Mouse (Mus musculus) neural tube, embryonic 11.5 days (tissue): Measurements from ENCODE around the gene Mink1. TPM values are rescaled to one million over a fixed set of nuclear protein-coding genes. Genes with fewer than 3 reads are reported as not detected.
A peak's percentile ranks its signal among the peaks of the same experiment; 100 is the strongest.

Source experiments
- ATAC-seq: fragments of 200-750 bp; cut with Nextera tagmentation; 2 replicates; pipeline ENCODE4 v1.8.0; 2017; ENCODE audit warnings: moderate number of reproducible peaks, mild to moderate bottlenecking, moderate TSS enrichment, moderate library complexity; ENCODE audit not compliant: insufficient read depth, low FRiP score, low TSS enrichment
- DNase-seq: peaks from one replicate; pipeline ENCODE4 v3.0.0-alpha.2; 2015; ENCODE audit warnings: low spot score
- H3K27ac ChIP-seq: fragments of 300-500 bp; sonication (generic); 2 replicates; pipeline ENCODE4 v1.5.1; 2014; ENCODE audit warnings: low read depth, mild to moderate bottlenecking, low read length
- H3K27me3 ChIP-seq: fragments of 300-500 bp; sonication (generic); 2 replicates; pipeline ENCODE4 v1.6.1; 2014; ENCODE audit warnings: mild to moderate bottlenecking, low read length, mixed read lengths; ENCODE audit not compliant: control insufficient read depth, insufficient read depth
- H3K36me3 ChIP-seq: fragments of 300-500 bp; sonication (generic); 2 replicates; pipeline ENCODE4 v1.6.1; 2014; ENCODE audit warnings: mild to moderate bottlenecking, low read length, moderate library complexity, mixed read lengths; ENCODE audit not compliant: control insufficient read depth, insufficient read depth
- H3K4me1 ChIP-seq: fragments of 300-500 bp; sonication (generic); 2 replicates; pipeline ENCODE4 v1.6.1; 2014; ENCODE audit warnings: low read length, mixed read lengths; ENCODE audit not compliant: control insufficient read depth, insufficient read depth
- H3K4me2 ChIP-seq: fragments of 300-500 bp; sonication (generic); 2 replicates; pipeline ENCODE4 v1.6.1; 2014; ENCODE audit warnings: low read depth, mild to moderate bottlenecking, moderate library complexity
- H3K4me3 ChIP-seq: fragments of 300-500 bp; sonication (generic); 2 replicates; pipeline ENCODE4 v1.5.1; 2014; ENCODE audit warnings: low read depth, low read length
- H3K9ac ChIP-seq: fragments of 300-500 bp; sonication (generic); 2 replicates; pipeline ENCODE4 v1.6.1; 2014; ENCODE audit warnings: mild to moderate bottlenecking, low read length
- H3K9me3 ChIP-seq: fragments of 300-500 bp; sonication (generic); 2 replicates; pipeline ENCODE4 v1.6.1; 2016; ENCODE audit warnings: low read length; ENCODE audit not compliant: control insufficient read depth
- WGBS: fragments of 180-500 bp; shearing (Covaris S2); extraction: QIAGEN DNeasy Blood & Tissue Kit; methylation state at CpG from one replicate; pipeline ENCODE4 v1.1.7; 2014; 5-methylcytosine and 5-hydroxymethylcytosine counted together
- polyA plus RNA-seq: library from polyadenylated mRNA; unstranded; fragments of >200 nt; fragmentation: Nextera tagmentation; extraction: Ambion mirVana; gene quantifications from 2 replicates; pipeline ENCODE4 v1.2.1, GENCODE M21; 2014

The Mink1 gene
- polyA plus RNA-seq, 1 experiment from 2014 or later = 16.0 TPM

GRCm38 (mm10) chr11:70638714-70639278 is 76.1 kb downstream of the Mink1 start, which contains the start of gene Gp1ba:
Gene Gp1ba, plus strand, starts transcription at chr11:70639122.
- Histone ChIP-seq H3K4me2 (no peak within 1 kb of the TSS), H3K9ac (no peak within 1 kb of the TSS), H3K27me3 (no peaks in the 10 kb centered on the region), H3K9me3 (no peaks in the 10 kb centered on the region), H3K4me3 (no peak within 1 kb of the TSS), H3K27ac (no peak within 1 kb of the TSS), H3K36me3 (no peaks in the 10 kb centered on the region), H3K4me1 (no peaks in the 10 kb centered on the region)
- 49% methylated on average over 5 of the region's 5 CpGs for WGBS
- ATAC-seq = no peak
- no peak for DNase-seq

GRCm38 (mm10) chr11:70639976-70640375 is 77.3 kb downstream of the Mink1 start:
- 84% methylated on average over 8 of the region's 8 CpGs for WGBS
- Histone ChIP-seq H3K27me3 (no peaks in the 10 kb centered on the region), H3K4me3 (no peak overlapping the region), H3K36me3 (peaks cover 7% of the 10 kb centered on the region; the same call in 1 of the 2 replicates), H3K4me1 (no peaks in the 10 kb centered on the region), H3K4me2 (no peak overlapping the region), H3K9me3 (no peaks in the 10 kb centered on the region), H3K9ac (no peak overlapping the region), H3K27ac (no peak overlapping the region)
- ATAC-seq = no peak
- DNase-seq = no peak

DNA sequence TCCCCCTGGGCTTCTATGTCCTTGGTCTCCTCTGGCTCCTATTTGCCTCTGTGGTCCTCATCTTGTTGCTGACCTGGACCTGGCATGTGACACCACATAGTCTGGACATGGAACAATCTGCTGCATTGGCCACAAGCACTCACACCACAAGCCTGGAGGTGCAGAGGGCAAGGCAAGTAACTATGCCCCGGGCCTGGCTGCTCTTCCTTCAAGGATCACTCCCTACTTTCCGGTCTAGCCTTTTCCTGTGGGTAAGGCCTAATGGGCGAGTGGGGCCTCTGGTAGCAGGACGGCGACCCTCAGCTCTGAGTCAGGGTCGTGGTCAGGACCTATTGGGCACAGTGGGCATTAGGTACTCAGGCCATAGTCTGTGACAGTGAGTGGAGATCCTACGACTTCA is 78.6 kb downstream of the Mink1 start:
- H3K4me1 ChIP-seq = peaks cover 4% of the 10 kb centered on the region
- ATAC-seq (no peak), DNase-seq (no peak)
- 90% methylated on average over 7 of the region's 7 CpGs for WGBS
- no peaks in the 10 kb centered on the region for H3K9me3 ChIP-seq
- no peak overlapping the region for H3K9ac ChIP-seq
- peaks cover 9% of the 10 kb centered on the region; the same call in 1 of the 2 replicates for H3K36me3 ChIP-seq
- H3K4me3 ChIP-seq = no peak overlapping the region
- H3K4me2 ChIP-seq = no peak overlapping the region
- H3K27ac ChIP-seq = no peak overlapping the region
- H3K27me3 ChIP-seq = no peaks in the 10 kb centered on the region

DNA sequence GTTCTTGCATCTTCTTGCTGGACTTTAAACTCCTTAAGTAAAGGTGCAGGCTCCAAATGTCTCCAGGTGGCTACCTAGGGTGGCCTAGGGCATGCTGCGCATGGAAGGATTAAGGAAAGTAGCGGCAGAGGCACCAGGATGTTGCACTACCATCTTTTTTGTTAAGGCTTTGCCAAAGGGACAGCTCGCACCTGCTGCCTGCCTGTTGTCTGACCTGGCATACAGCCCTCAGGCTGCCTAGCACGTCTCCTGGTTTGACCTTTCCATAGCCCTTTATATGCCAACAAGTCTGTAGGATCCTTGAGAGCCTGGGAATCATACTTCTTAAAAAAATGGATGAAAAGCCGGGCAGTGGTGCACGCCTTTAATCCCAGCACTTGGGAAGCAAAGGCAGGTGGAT is 80.4 kb downstream of the Mink1 start:
- 94% methylated on average over 6 of the region's 6 CpGs for WGBS
- H3K27ac ChIP-seq = no peak overlapping the region
- ATAC-seq (no peak), DNase-seq (no peak)
- H3K4me1 ChIP-seq = peaks cover 9% of the 10 kb centered on the region
- H3K9me3 ChIP-seq = no peaks in the 10 kb centered on the region
- H3K36me3 ChIP-seq = peaks cover 9% of the 10 kb centered on the region; the same call in 1 of the 2 replicates
- no peak overlapping the region for H3K4me3 ChIP-seq
- no peak overlapping the region for H3K4me2 ChIP-seq
- H3K27me3 ChIP-seq = no peaks in the 10 kb centered on the region
- no peak overlapping the region for H3K9ac ChIP-seq

- no peak overlapping the region for H3K9ac ChIP-seq
- 96% methylated on average over 8 of the region's 8 CpGs for WGBS
- no peak overlapping the region for H3K27ac ChIP-seq
- H3K4me3 ChIP-seq = no peak overlapping the region
- H3K27me3 ChIP-seq = no peaks in the 10 kb centered on the region
- H3K4me2 ChIP-seq = no peak overlapping the region
- H3K9me3 ChIP-seq = no peaks in the 10 kb centered on the region
- DNase-seq (no peak), ATAC-seq (no peak)
- H3K36me3 ChIP-seq = peaks cover 10% of the 10 kb centered on the region
- peaks cover 13% of the 10 kb centered on the region for H3K4me1 ChIP-seq
Observed at GRCm38 (mm10) chr11:70644564-70645103, 82.0 kb downstream of the Mink1 start.

GRCm38 (mm10) chr11:70645461-70646258 is 83.0 kb downstream of the Mink1 start:
- DNase-seq = no peak
- Histone ChIP-seq H3K4me1 (peaks cover 15% of the 10 kb centered on the region), H3K4me3 (peak overlapping the region; percentile 78), H3K9me3 (no peaks in the 10 kb centered on the region), H3K27me3 (no peaks in the 10 kb centered on the region), H3K36me3 (peaks cover 15% of the 10 kb centered on the region), H3K27ac (no peak overlapping the region), H3K9ac (peak overlapping the region; percentile 81), H3K4me2 (peak overlapping the region; percentile 79)
- 90% methylated on average over 12 of the region's 12 CpGs for WGBS
- no peak for ATAC-seq

DNA sequence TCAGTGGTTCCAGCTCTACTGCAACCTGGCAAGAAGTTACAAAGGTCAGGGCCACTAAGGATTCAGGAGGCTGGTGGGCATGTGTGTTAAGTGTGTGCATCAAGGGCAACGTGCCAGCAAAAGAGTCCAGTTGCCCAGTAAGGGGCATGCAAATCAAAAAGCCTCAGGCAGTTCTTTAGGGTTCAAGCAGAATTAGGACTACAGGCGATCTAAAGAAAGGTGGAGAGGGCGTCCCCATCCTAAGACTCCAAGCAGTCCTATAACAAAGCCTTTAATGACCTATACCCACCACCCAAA is 83.5 kb downstream of the Mink1 start:
- peak overlapping the region; percentile 78 for H3K4me3 ChIP-seq
- ATAC-seq = no peak
- H3K9me3 ChIP-seq = no peaks in the 10 kb centered on the region
- peaks cover 19% of the 10 kb centered on the region for H3K4me1 ChIP-seq
- H3K4me2 ChIP-seq = peak overlapping the region; percentile 79
- 27% methylated on average over 3 of the region's 3 CpGs for WGBS
- no peak for DNase-seq
- H3K27me3 ChIP-seq = no peaks in the 10 kb centered on the region
- peaks cover 19% of the 10 kb centered on the region for H3K36me3 ChIP-seq
- peak overlapping the region; percentile 80; the same call in 1 of the 2 replicates for H3K27ac ChIP-seq
- H3K9ac ChIP-seq = peak overlapping the region; percentile 81

GRCm38 (mm10) chr11:70646691-70647650 is 84.3 kb downstream of the Mink1 start, which contains the start of the genes Rnf167 and Slc25a11:
Gene Rnf167, plus strand, starts transcription at chr11:70647235.
Gene Slc25a11, minus strand, starts transcription at chr11:70647479.
- H3K36me3 ChIP-seq = peaks cover 19% of the 10 kb centered on the region

More at GRCm38 (mm10) chr11:70646691-70647650, 84.3 kb downstream of the Mink1 start, which contains the start of the genes Rnf167 and Slc25a11:
- Histone ChIP-seq H3K27me3 (no peaks in the 10 kb centered on the region), H3K9me3 (no peaks in the 10 kb centered on the region), H3K9ac (peak within 1 kb of the TSS; percentile 81), H3K27ac (peak within 1 kb of the TSS; percentile 85), H3K4me2 (peak within 1 kb of the TSS; percentile 96), H3K4me3 (peak within 1 kb of the TSS; percentile 78), H3K4me1 (peaks cover 19% of the 10 kb centered on the region)
- peak; percentile 85 for ATAC-seq
- WGBS = under 1% methylated on average over 63 of the region's 63 CpGs
- peak; percentile 98 for DNase-seq
